Mouse (Mus musculus) intestine, postnatal 0 days (tissue): ENCODE measurements around the gene Ubtd2. TPM values are rescaled to one million over a fixed set of nuclear protein-coding genes. Genes with fewer than 3 reads are reported as not detected.

Experiments used
- ATAC-seq: fragments of 200-750 bp; cut with Nextera tagmentation; 2 replicates; pipeline ENCODE4 v1.8.0; 2017; ENCODE audit warnings: mild to moderate bottlenecking, moderate TSS enrichment, moderate library complexity
- H3K27ac ChIP-seq: fragments of 300-500 bp; sonication (generic); 2 replicates; pipeline ENCODE4 v1.5.1; 2014; ENCODE audit warnings: mild to moderate bottlenecking, low read depth, low read length, moderate library complexity
- H3K27me3 ChIP-seq: fragments of 300-500 bp; sonication (generic); replicated peaks from 2 replicates; pipeline ENCODE4 v1.6.1; 2014; ENCODE audit warnings: low read length, mixed read lengths; ENCODE audit not compliant: control insufficient read depth, insufficient read depth
- H3K36me3 ChIP-seq: fragments of 300-500 bp; sonication (generic); 2 replicates; pipeline ENCODE4 v1.6.1; 2014; ENCODE audit warnings: mild to moderate bottlenecking, moderate library complexity; ENCODE audit not compliant: control insufficient read depth, insufficient read depth
- H3K4me1 ChIP-seq: fragments of 300-500 bp; sonication (generic); replicated peaks from 2 replicates; pipeline ENCODE4 v1.6.1; 2014; ENCODE audit warnings: antibody characterized with exemption, low read length, mixed read lengths; ENCODE audit not compliant: control insufficient read depth, insufficient read depth
- H3K4me2 ChIP-seq: fragments of 300-500 bp; sonication (generic); replicated peaks from 2 replicates; pipeline ENCODE4 v1.6.1; 2014; ENCODE audit warnings: low read depth, mild to moderate bottlenecking, moderate library complexity
- H3K4me3 ChIP-seq: fragments of 300-500 bp; sonication (generic); 2 replicates; pipeline ENCODE4 v1.5.1; 2014; ENCODE audit warnings: low read depth, low read length
- H3K9ac ChIP-seq: fragments of 300-500 bp; sonication (generic); 2 replicates; pipeline ENCODE4 v1.6.1; 2014; ENCODE audit warnings: mild to moderate bottlenecking, low read depth, low read length
- H3K9me3 ChIP-seq: fragments of 300-500 bp; sonication (generic); 2 replicates; pipeline ENCODE4 v1.6.1; 2016; ENCODE audit warnings: mixed run types; ENCODE audit not compliant: control insufficient read depth
- CTCF ChIP-seq: sonication (generic); IDR thresholded peaks from 2 replicates; pipeline ENCODE4 v1.5.1; 2016; ENCODE audit warnings: low read depth, mild to moderate bottlenecking, control low read depth, antibody characterized with exemption, moderate library complexity
- WGBS: fragments of 180-500 bp; shearing (Covaris S2); extraction: QIAGEN DNeasy Blood & Tissue Kit; methylation state at CpG from one replicate; pipeline ENCODE4 v1.1.7; 2014; 5-methylcytosine and 5-hydroxymethylcytosine counted together
- polyA plus RNA-seq: library from polyadenylated mRNA; unstranded; fragments of >200 nt; fragmentation: Nextera tagmentation; extraction: Ambion mirVana; gene quantifications from 2 replicates; pipeline ENCODE4 v1.2.1, GENCODE M21; 2015

Gene Ubtd2
- polyA plus RNA-seq, 1 experiment from 2014 or later: 7.9 TPM

- no peak for TF ChIP-seq CTCF
- 62% methylated on average over 7 of the region's 7 CpGs for WGBS
These were observed 81.8 kb downstream of the Ubtd2 start for GRCm38 (mm10) chr11:32536954-32537353.

GRCm38 (mm10) chr11:32538435-32538834, 83.3 kb downstream of the Ubtd2 start:
- no peak overlapping the region for H3K4me2 ChIP-seq
- no peak overlapping the region for H3K9ac ChIP-seq
- no peaks in the 10 kb centered on the region for H3K4me1 ChIP-seq
- no peak for TF ChIP-seq CTCF
- no peak overlapping the region for H3K4me3 ChIP-seq
- 64% methylated on average over 6 of the region's 6 CpGs for WGBS
- no peaks in the 10 kb centered on the region for H3K9me3 ChIP-seq
- ATAC-seq: no peak
- no peaks in the 10 kb centered on the region for H3K27me3 ChIP-seq
- H3K36me3 ChIP-seq: no peaks in the 10 kb centered on the region
- H3K27ac ChIP-seq: no peak overlapping the region

More at GRCm38 (mm10) chr11:32536954-32537353, 81.8 kb downstream of the Ubtd2 start:
- Histone ChIP-seq H3K4me3 (no peak overlapping the region), H3K4me1 (no peaks in the 10 kb centered on the region), H3K27me3 (no peaks in the 10 kb centered on the region), H3K9me3 (no peaks in the 10 kb centered on the region), H3K36me3 (no peaks in the 10 kb centered on the region), H3K4me2 (no peak overlapping the region), H3K27ac (no peak overlapping the region), H3K9ac (no peak overlapping the region)
- ATAC-seq: no peak

GRCm38 (mm10) chr11:32538846-32539245, 83.7 kb downstream of the Ubtd2 start:
- ATAC-seq: no peak
- TF ChIP-seq CTCF: no peak
- 63% methylated on average over 4 of the region's 4 CpGs for WGBS
- H3K9me3 ChIP-seq: no peaks in the 10 kb centered on the region
- H3K27ac ChIP-seq: no peak overlapping the region
- no peaks in the 10 kb centered on the region for H3K36me3 ChIP-seq
- no peak overlapping the region for H3K4me3 ChIP-seq
- no peak overlapping the region for H3K4me2 ChIP-seq
- H3K4me1 ChIP-seq: no peaks in the 10 kb centered on the region
- H3K9ac ChIP-seq: no peak overlapping the region
- H3K27me3 ChIP-seq: no peaks in the 10 kb centered on the region

- Histone ChIP-seq H3K4me1 (no peaks in the 10 kb centered on the region), H3K4me3 (no peak overlapping the region), H3K4me2 (no peak overlapping the region), H3K27ac (no peak overlapping the region), H3K27me3 (no peaks in the 10 kb centered on the region), H3K36me3 (no peaks in the 10 kb centered on the region), H3K9me3 (no peaks in the 10 kb centered on the region), H3K9ac (no peak overlapping the region)
- WGBS: 76% methylated on average over 7 of the region's 7 CpGs
- ATAC-seq: no peak
- TF ChIP-seq CTCF: no peak
These were observed 84.5 kb downstream of the Ubtd2 start for GRCm38 (mm10) chr11:32539717-32540116.

GRCm38 (mm10) chr11:32540463-32540862, 85.3 kb downstream of the Ubtd2 start:
- H3K27ac ChIP-seq: no peak overlapping the region
- no peak for ATAC-seq
- H3K36me3 ChIP-seq: no peaks in the 10 kb centered on the region
- no peak overlapping the region for H3K4me2 ChIP-seq
- 76% methylated on average over 6 of the region's 6 CpGs for WGBS
- no peak overlapping the region for H3K4me3 ChIP-seq
- no peaks in the 10 kb centered on the region for H3K4me1 ChIP-seq
- H3K9me3 ChIP-seq: no peaks in the 10 kb centered on the region
- no peaks in the 10 kb centered on the region for H3K27me3 ChIP-seq
- H3K9ac ChIP-seq: no peak overlapping the region
- no peak for TF ChIP-seq CTCF

GRCm38 (mm10) chr11:32542181-32542580, 87.0 kb downstream of the Ubtd2 start:
- H3K4me1 ChIP-seq: no peaks in the 10 kb centered on the region
- no peak for TF ChIP-seq CTCF
- H3K9ac ChIP-seq: no peak overlapping the region
- no peaks in the 10 kb centered on the region for H3K9me3 ChIP-seq
- no peak for ATAC-seq
- WGBS: 93% methylated on average over 4 of the region's 4 CpGs
- no peak overlapping the region for H3K4me2 ChIP-seq
- no peaks in the 10 kb centered on the region for H3K27me3 ChIP-seq
- no peak overlapping the region for H3K4me3 ChIP-seq
- 0 out of 2 replicates have a peak overlapping the region, but pooled peaks have one; percentile 9 for H3K27ac ChIP-seq
- peaks cover 3% of the 10 kb centered on the region; the same call in 1 of the 2 replicates for H3K36me3 ChIP-seq
